In the genomic region with DNA sequence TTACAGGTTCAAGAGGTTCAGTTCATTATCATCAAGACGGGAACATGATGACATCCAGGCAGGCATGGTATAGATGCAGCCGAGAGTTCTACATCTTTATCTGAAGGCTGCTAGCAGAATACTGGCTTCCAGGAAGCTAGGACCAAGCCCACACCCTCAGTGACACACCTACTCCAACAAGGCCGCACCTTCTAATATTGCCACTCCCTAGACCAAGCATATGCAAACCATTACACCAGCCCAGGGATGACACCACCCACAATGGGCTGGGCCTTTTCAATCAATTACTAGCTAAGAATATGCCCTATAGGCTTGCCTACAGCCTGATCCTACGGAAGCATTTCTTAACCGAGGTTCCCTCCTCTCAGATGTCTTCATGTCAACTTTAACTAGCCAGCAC, we compare ENCODE assay signal across 14 mouse cellular contexts. TPM values are rescaled to one million over a fixed set of nuclear protein-coding genes. Genes with fewer than 3 reads are reported as not detected.
A peak's percentile ranks its signal among the peaks of the same experiment; 100 is the strongest.
DNase-seq lines count a peak whose midpoint lies in the region; ATAC-seq and TF ChIP-seq lines count a peak whose summit lies in the region.
"Had no signal": no experiment of that assay in that cellular context is flagged by ENCODE, and none has a peak within 500 bp of the region (broad histone marks: within the 10 kb centered on the region; RNA-seq: fewer than 3 reads in every experiment).

No protein-coding gene starts in this region.

- no peaks in the 10 kb centered on the region for H3K4me1 ChIP-seq in heart, embryonic 11.5 days (ENCODE audit: control insufficient read depth, insufficient read depth, low read length)
- H3K4me1 ChIP-seq in heart, adult 2 months (ENCODE audit: control insufficient read depth, insufficient read depth, low read length) = no peaks in the 10 kb centered on the region
- 0 out of 2 replicates have a peak, but pooled peaks cover 3% of the 10 kb centered on the region for H3K4me1 ChIP-seq in intestine, postnatal 0 days (replicated peaks; ENCODE audit: control insufficient read depth, insufficient read depth, low read length)
- H3K4me1 ChIP-seq in liver, embryonic 16.5 days (ENCODE audit: control insufficient read depth, low read depth, low read length) = peaks cover 5% of the 10 kb centered on the region
- H3K4me1 ChIP-seq: limb, embryonic 13.5 days; midbrain, embryonic 12.5 days; neural tube, embryonic 12.5 days had no signal

- H3K27ac ChIP-seq in heart, embryonic 11.5 days (ENCODE audit: low read depth, low read length) = no peak overlapping the region
- H3K27ac ChIP-seq in heart, adult 2 months = no peak overlapping the region
- no peak overlapping the region for H3K27ac ChIP-seq in intestine, postnatal 0 days (ENCODE audit: low read depth, low read length)
- H3K27ac ChIP-seq in liver, embryonic 16.5 days (ENCODE audit: low read length) = no peak overlapping the region
- H3K27ac ChIP-seq: embryonic facial prominence, embryonic 15.5 days; limb, embryonic 13.5 days; lung, embryonic 15.5 days; midbrain, embryonic 12.5 days; neural tube, embryonic 12.5 days had no signal

- no peak for TF ChIP-seq EP300 in heart, adult 2 months (IDR thresholded peaks at IDR 0.05; ENCODE audit: insufficient read depth, low read depth, low read length)

- ATAC-seq in heart, embryonic 11.5 days (replicated peaks; ENCODE audit: insufficient number of reproducible peaks, low FRiP score, low TSS enrichment) = peak; percentile 67; the same call in 1 of the 2 replicates
- peak; percentile 77 for ATAC-seq in intestine, postnatal 0 days
- peak; percentile 60 for ATAC-seq in liver, embryonic 16.5 days (ENCODE audit: low read depth)
- ATAC-seq: hindbrain, embryonic 16.5 days had no signal

- no peak for TF ChIP-seq CTCF in heart, adult 2 months (IDR thresholded peaks at IDR 0.05)
- no peak for TF ChIP-seq CTCF in intestine, postnatal 0 days (IDR thresholded peaks at IDR 0.05; ENCODE audit: low read depth)

- no peak overlapping the region for H3K4me3 ChIP-seq in heart, embryonic 11.5 days (ENCODE audit: low read depth, low read length)
- no peak overlapping the region for H3K4me3 ChIP-seq in heart, adult 2 months
- no peak overlapping the region for H3K4me3 ChIP-seq in intestine, postnatal 0 days (ENCODE audit: low read depth, low read length)
- no peak overlapping the region for H3K4me3 ChIP-seq in liver, embryonic 16.5 days (ENCODE audit: low read depth, low read length)
- H3K4me3 ChIP-seq: embryonic facial prominence, embryonic 15.5 days; limb, embryonic 13.5 days; lung, embryonic 15.5 days; midbrain, embryonic 12.5 days; neural tube, embryonic 12.5 days had no signal

- H3K36me3 ChIP-seq in heart, embryonic 11.5 days (ENCODE audit: control insufficient read depth, insufficient read depth, low read length) = no peaks in the 10 kb centered on the region
- H3K36me3 ChIP-seq in heart, adult 2 months (ENCODE audit: control insufficient read depth, insufficient read depth, low read length) = no peaks in the 10 kb centered on the region
- no peaks in the 10 kb centered on the region for H3K36me3 ChIP-seq in intestine, postnatal 0 days (ENCODE audit: control insufficient read depth, insufficient read depth)
- no peaks in the 10 kb centered on the region for H3K36me3 ChIP-seq in liver, embryonic 16.5 days (ENCODE audit: control insufficient read depth, insufficient read depth)
- H3K36me3 ChIP-seq: embryonic facial prominence, embryonic 15.5 days; limb, embryonic 13.5 days; lung, embryonic 15.5 days; midbrain, embryonic 12.5 days; neural tube, embryonic 12.5 days had no signal

- no peaks in the 10 kb centered on the region for H3K79me2 ChIP-seq in heart, adult 2 months (replicated peaks; ENCODE audit: control insufficient read depth, insufficient read depth, low read length)

- H3K9ac ChIP-seq in heart, embryonic 11.5 days (ENCODE audit: low read depth, low read length) = no peak overlapping the region
- H3K9ac ChIP-seq in heart, adult 2 months (ENCODE audit: low read depth, low read length) = no peak overlapping the region
- no peak overlapping the region for H3K9ac ChIP-seq in intestine, postnatal 0 days (ENCODE audit: low read depth, low read length)
- H3K9ac ChIP-seq in liver, embryonic 16.5 days (ENCODE audit: low read depth, low read length) = no peak overlapping the region
- H3K9ac ChIP-seq: embryonic facial prominence, embryonic 15.5 days; limb, embryonic 13.5 days; lung, embryonic 15.5 days; midbrain, embryonic 12.5 days; neural tube, embryonic 12.5 days had no signal

- no peak for DNase-seq in heart, adult 2 months
- DNase-seq in layer of hippocampus, postnatal 36 days = no peak
- no peak for DNase-seq in gastrocnemius, postnatal 4 days (ENCODE audit: low spot score in 2 of 2)
- no peak for DNase-seq in layer of hippocampus, adult 18-20 months (ENCODE audit: low spot score in 2 of 2)
- DNase-seq in heart, adult 8-10 months (ENCODE audit: low spot score) = no peak

- WGBS in heart, embryonic 11.5 days (ENCODE audit: insufficient replicate concordance) = 75% methylated on average over 5 of the region's 5 CpGs
- WGBS in heart, adult 2 months = 83% methylated on average over 5 of the region's 5 CpGs
- WGBS in intestine, postnatal 0 days = 54% methylated on average over 5 of the region's 5 CpGs
- WGBS in liver, embryonic 16.5 days (ENCODE audit: insufficient replicate concordance) = 44% methylated on average over 5 of the region's 5 CpGs

- H3K4me2 ChIP-seq in heart, embryonic 11.5 days = no peak overlapping the region
- no peak overlapping the region for H3K4me2 ChIP-seq in intestine, postnatal 0 days (replicated peaks; ENCODE audit: low read depth)
- H3K4me2 ChIP-seq in liver, embryonic 16.5 days (ENCODE audit: low read depth, low read length) = no peak overlapping the region
- H3K4me2 ChIP-seq: embryonic facial prominence, embryonic 15.5 days; limb, embryonic 13.5 days; lung, embryonic 15.5 days; midbrain, embryonic 12.5 days; neural tube, embryonic 12.5 days had no signal

- intact Hi-C loops in heart, adult 2 months (cut with DNase I) = no loop called here

- no peaks in the 10 kb centered on the region for H3K9me3 ChIP-seq in heart, embryonic 11.5 days (replicated peaks; ENCODE audit: control insufficient read depth, low read length)
- H3K9me3 ChIP-seq in intestine, postnatal 0 days (ENCODE audit: control insufficient read depth) = no peaks in the 10 kb centered on the region
- H3K9me3 ChIP-seq in liver, embryonic 16.5 days (replicated peaks; ENCODE audit: control insufficient read depth, low read length) = no peaks in the 10 kb centered on the region
- H3K9me3 ChIP-seq: embryonic facial prominence, embryonic 15.5 days; limb, embryonic 13.5 days; lung, embryonic 15.5 days; midbrain, embryonic 12.5 days; neural tube, embryonic 12.5 days had no signal

- TF ChIP-seq POLR2A in heart, adult 2 months (IDR thresholded peaks at IDR 0.05; ENCODE audit: insufficient read depth, low read depth, low read length) = no peak

- no peaks in the 10 kb centered on the region for H3K27me3 ChIP-seq in heart, embryonic 11.5 days (ENCODE audit: control insufficient read depth, insufficient read depth, low read length)
- no peaks in the 10 kb centered on the region for H3K27me3 ChIP-seq in heart, adult 2 months (ENCODE audit: control insufficient read depth, insufficient read depth, low read length)
- H3K27me3 ChIP-seq in intestine, postnatal 0 days (replicated peaks; ENCODE audit: control insufficient read depth, insufficient read depth, low read length) = no peaks in the 10 kb centered on the region
- no peaks in the 10 kb centered on the region for H3K27me3 ChIP-seq in liver, embryonic 16.5 days (ENCODE audit: control insufficient read depth, insufficient read depth, low read depth, low read length)
- H3K27me3 ChIP-seq: embryonic facial prominence, embryonic 15.5 days; lung, embryonic 15.5 days; neural tube, embryonic 12.5 days had no signal

RNA-seq across cellular contexts. Expression of a gene that starts 42.9 kb away (rescaled TPM):
- polyA plus RNA-seq in heart, embryonic 11.5 days (2014; fragmentation: Nextera tagmentation; extraction: Ambion mirVana) = 15.5 and 19.3 TPM in 2 replicates
- total RNA-seq in heart, adult 2 months (2021) = 100 to 1,000 TPM; 134 to 159 TPM
- 23.3 and 61.3 TPM in 2 replicates for polyA plus RNA-seq in heart, adult 2 months (2012; rRNA removed)
- 327 and 338 TPM in 2 replicates for polyA plus RNA-seq in intestine, postnatal 0 days (2015; fragmentation: Nextera tagmentation; extraction: Ambion mirVana)
- 88.4 and 98.4 TPM in 2 replicates for polyA plus RNA-seq in liver, embryonic 16.5 days (2015; fragmentation: Nextera tagmentation; extraction: Ambion mirVana)
- total RNA-seq in layer of hippocampus, postnatal 36 days (2021) = 100 to 1,000 TPM in 1 of 2 experiments, 10 to 100 TPM in 1; 94.4 to 105 TPM
- total RNA-seq in gastrocnemius, postnatal 4 days (2021) = 1 to 10 TPM; 1.8 to 2.9 TPM
- total RNA-seq in layer of hippocampus, adult 18-20 months (2021) = 100 to 1,000 TPM in 1 of 2 experiments, 10 to 100 TPM in 1; 90.0 to 103 TPM
- total RNA-seq in heart, adult 8-10 months (2022) = 100 to 1,000 TPM; 234 to 417 (median 264) TPM

Comparison
In these comparisons a context has a peak if more than half of its experiments do, and no peak if none do; other contexts are left out.
1. RNA of a gene that starts 42.9 kb away (total RNA-seq): 234 to 417 TPM in heart, adult 8-10 months, 134 to 159 TPM in heart, adult 2 months, 94.4 to 105 TPM in layer of hippocampus, postnatal 36 days and 90.0 to 103 TPM in layer of hippocampus, adult 18-20 months; 1.8 to 2.9 TPM in gastrocnemius, postnatal 4 days; every median in the first group is over 10 times any median in the second.
2. Peak in every context shown above with its lines, with median percentiles within 50 percentile points of each other: ATAC-seq.